Mouse (Mus musculus) bone marrow, adult 2 months (tissue): ENCODE measurements at regions not wholly inside any gene's neighbourhood (a gene's known extent, or its start where the extent isn't known, plus 50 kb on each side); places are given as distances from the start of the nearest gene placed in this dataset.
A peak's percentile ranks its signal among the peaks of the same experiment; 100 is the strongest.

ENCODE experiments used
- H3K27ac ChIP-seq: fragments of 200-500 bp; 2 replicates; pipeline ENCODE4 v1.5.1; 2012; ENCODE audit warnings: low read depth, mild to moderate bottlenecking, control low read depth, inconsistent platforms, low read length; ENCODE audit not compliant: control insufficient read depth, poor library complexity, insufficient read depth
- H3K4me1 ChIP-seq: fragments of 200-500 bp; 2 replicates; pipeline ENCODE4 v1.6.1; 2011; ENCODE audit warnings: low read length; ENCODE audit not compliant: control insufficient read depth, insufficient read depth
- H3K4me3 ChIP-seq: fragments of 200-500 bp; replicated peaks from 2 replicates; pipeline ENCODE3; 2011; ENCODE audit warnings: mild to moderate bottlenecking, low read depth, low read length, control low read depth; ENCODE audit not compliant: control insufficient read depth
- CTCF ChIP-seq: fragments of 200-500 bp; IDR thresholded peaks from 2 replicates; pipeline ENCODE4 v1.5.1; 2011; ENCODE audit warnings: low read length, control low read depth; ENCODE audit not compliant: control insufficient read depth, insufficient read depth
- POLR2A ChIP-seq: fragments of 200-500 bp; IDR thresholded peaks from 2 replicates; pipeline ENCODE4 v1.6.1; 2011; ENCODE audit warnings: low read depth, mild to moderate bottlenecking, control low read depth, low read length, borderline replicate concordance; ENCODE audit not compliant: control insufficient read depth
- WGBS: fragments of 180-500 bp; shearing (Covaris S2); methylation state at CpG from one replicate; pipeline ENCODE4 v1.1.7; 2018; 5-methylcytosine and 5-hydroxymethylcytosine counted together

DNA sequence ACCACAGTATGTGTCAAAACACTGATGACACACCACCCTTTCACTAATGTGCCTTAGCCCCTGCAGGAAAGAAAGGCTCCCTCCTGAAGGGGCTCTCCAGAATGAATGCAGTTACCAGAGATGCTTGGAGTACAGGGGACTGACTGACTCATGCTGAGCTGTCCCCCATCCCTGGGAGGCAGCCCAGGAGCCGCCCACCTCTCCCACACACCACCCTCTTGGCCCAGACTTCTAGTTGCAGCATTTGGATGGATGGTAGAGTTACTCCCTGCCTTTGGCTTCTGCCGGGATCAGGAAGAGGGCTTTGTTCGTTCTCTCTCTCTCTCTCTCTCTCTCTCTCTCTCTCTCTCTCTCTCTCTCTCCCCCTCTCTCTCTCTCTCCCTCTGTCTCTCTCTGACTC, 53.4 kb upstream of the Jun start:
- TF ChIP-seq POLR2A, result no peak
- TF ChIP-seq CTCF, result no peak
- 20% methylated on average over 3 of the region's 3 CpGs for WGBS
- no peak overlapping the region for H3K4me3 ChIP-seq
- H3K27ac ChIP-seq, result peak overlapping the region; percentile 34; the same call in 1 of the 2 replicates
- peaks cover 2% of the 10 kb centered on the region; the same call in 1 of the 2 replicates for H3K4me1 ChIP-seq

DNA sequence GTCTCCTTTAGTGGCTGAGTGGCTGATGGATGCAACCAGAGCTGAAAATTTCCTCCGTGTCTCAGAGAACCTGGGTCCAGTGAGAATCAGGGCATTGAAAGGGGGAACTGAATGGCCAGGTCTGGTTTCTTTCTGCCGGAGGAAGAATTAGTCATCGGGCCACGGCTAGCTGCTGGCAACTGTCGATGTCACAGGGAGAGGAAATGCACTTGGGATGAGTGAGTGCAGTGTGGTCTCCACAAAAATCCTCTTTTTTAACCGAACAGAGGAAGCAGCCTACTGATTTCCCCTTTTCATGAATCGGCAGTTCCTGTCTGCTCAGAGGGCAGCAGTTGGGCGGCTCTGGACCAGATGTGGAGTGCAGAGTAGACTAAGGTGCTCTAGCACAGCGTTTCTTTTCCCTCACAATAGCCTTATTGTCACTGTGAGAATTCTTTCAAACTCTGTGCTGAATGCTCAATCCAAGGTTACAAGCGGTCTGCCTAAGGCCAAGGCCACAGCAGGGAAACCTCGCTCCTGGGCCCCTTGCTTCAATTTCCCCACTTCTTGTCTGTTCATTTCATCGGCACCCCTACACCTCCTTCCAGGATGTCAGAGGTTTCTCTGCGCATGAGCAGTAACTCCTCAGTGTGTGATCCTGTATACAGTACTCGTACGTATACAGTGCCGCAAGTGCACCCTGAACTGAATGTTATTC, 54.1 kb upstream of the Jun start:
- 2% methylated on average over 16 of the region's 16 CpGs for WGBS
- Histone ChIP-seq H3K27ac (peak overlapping the region; percentile 34; the same call in 1 of the 2 replicates), H3K4me1 (peaks cover 2% of the 10 kb centered on the region; the same call in 1 of the 2 replicates), H3K4me3 (no peak overlapping the region)
- no peak for TF ChIP-seq POLR2A
- no peak for TF ChIP-seq CTCF

DNA sequence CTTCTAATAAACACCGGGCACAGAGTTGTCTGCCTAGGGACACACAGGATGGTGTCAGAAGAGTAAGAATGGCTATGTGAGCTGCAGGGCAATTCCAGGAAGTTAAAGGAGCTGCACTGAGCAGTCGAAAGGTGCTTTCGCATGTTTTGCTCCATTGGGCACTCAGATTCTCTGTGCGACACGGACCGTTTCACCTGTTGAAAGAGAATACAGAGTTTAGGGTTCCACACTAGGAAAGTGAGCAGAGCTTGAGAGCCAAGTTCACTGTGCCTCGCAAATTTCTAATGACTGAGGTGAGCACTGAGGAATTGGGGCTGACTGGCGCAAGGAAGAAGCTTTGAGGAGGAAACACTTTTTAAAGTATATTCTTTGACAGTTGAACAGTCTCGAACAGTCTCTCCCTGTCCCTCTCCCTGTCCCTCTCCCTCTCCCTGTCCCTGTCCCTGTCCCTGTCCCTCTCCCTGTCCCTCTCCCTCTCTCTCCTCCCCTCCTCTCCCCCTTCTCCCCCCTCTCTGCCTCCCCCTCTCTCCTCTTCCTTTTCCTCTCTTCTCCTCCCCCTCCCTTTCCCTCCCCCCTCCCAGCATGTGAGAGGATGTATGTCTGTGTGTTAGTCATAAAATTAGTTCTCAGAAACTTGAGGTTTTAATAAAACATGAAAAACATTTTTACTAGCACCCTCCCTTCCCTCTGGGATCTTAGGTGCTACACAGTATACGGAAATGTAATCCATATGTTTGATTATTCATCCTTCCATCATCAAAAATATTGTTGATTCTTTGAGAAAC, 55.1 kb upstream of the Jun start:
- Histone ChIP-seq H3K4me3 (no peak overlapping the region), H3K4me1 (peaks cover 2% of the 10 kb centered on the region; the same call in 1 of the 2 replicates), H3K27ac (no peak overlapping the region)
- TF ChIP-seq CTCF (no peak), POLR2A (no peak)
- WGBS, result 21% methylated on average over 10 of the region's 10 CpGs

DNA sequence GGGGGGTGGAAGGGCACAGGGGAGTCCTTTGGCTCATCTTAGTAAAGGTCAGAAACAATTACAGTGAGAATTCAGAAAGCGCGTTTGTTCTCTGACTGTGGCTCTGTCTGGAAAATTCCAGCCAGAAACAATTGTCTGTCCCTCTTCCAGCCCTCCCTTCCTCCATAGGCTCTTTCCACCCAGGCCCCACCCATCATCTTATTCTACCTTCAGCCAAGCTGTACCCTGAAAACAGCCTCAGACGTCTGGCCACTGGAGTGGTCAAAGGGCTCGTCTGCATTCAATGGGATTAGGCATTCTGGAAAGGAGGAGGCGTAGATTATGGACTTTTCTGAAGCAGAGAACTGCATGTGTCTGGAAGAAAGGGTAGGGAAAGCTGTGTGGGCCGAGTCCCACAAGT, 56.8 kb upstream of the Jun start:
- no peak overlapping the region for H3K27ac ChIP-seq
- H3K4me1 ChIP-seq, result peaks cover 2% of the 10 kb centered on the region; the same call in 1 of the 2 replicates
- 87% methylated on average over 6 of the region's 6 CpGs for WGBS
- TF ChIP-seq CTCF (no peak), POLR2A (no peak)
- no peak overlapping the region for H3K4me3 ChIP-seq

DNA sequence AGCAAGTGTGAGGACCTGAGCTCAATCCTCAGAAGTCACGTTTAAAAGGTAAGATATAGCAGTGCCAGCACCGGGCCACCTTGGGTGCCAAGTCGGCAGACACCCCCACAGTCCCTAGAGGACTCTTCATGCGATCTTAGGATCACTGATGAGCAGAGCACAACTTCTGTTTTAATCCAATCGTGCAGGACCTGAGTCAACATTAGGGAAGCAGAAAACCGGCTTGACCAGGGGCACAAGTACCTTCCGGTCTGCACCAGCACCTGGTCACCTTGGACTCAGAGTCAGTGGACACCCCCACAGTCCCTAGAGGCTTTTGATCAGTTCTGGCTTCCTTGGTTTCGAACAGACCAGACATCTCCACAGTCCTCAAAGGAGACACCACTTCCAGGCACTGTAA, 58.8 kb upstream of the Jun start:
- 92% methylated on average over 8 of the region's 8 CpGs for WGBS
- no peak for TF ChIP-seq CTCF
- TF ChIP-seq POLR2A, result no peak
- no peak overlapping the region for H3K27ac ChIP-seq

DNA sequence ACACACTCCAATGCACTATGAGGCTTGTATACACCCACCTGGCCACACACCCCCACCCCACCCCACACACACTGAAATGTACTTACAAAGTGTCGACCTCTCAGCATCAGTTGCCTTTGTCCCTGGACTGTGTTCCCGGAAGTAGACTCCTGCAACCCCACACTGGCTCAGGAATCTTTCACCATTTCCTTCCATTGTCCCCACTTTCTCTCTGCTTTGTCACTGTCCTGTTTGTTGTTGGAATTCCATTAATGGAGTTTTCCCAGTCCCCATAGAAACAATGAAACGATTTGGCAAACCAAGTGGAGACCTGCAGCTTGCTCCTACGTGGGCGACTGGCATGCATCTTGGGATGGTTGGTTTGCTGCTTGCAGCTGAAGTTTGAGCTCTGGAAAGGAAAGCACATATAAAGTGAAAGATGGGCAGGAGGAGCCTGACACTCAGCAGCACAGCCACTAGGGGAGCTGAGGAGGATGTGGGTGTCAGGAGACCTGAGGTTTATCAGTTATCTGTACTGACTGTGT, 65.2 kb upstream of the Jun start:
- no peak overlapping the region for H3K27ac ChIP-seq
- WGBS, result 74% methylated on average over 5 of the region's 5 CpGs
- peak; percentile 48; the same call in 1 of the 2 replicates for TF ChIP-seq CTCF
- TF ChIP-seq POLR2A, result no peak

More for the DNA sequence above, 58.8 kb upstream of the Jun start:
- Histone ChIP-seq H3K4me3 (no peak overlapping the region), H3K4me1 (peaks cover 2% of the 10 kb centered on the region; the same call in 1 of the 2 replicates)

DNA sequence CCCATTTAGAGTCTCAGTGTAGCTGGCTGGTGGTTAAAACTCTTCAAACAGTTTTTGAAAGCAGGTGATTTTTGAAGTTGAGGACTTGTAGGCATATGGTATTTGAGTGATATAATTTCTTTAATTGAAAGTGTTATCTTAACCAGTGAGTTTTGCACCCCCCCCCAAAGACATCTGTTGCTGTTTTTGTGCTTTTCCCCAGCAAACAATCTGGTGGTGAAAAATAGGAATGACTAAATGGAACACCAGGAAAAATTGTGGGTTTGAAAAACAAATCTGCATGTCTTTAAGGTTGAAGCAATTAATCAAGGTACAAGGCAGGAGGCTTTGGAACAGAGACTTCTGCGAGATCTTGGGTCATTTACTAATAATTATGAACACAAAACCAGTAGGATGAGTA, 68.9 kb upstream of the Jun start:
- 86% methylated on average over 1 of the region's 1 CpGs for WGBS
- Histone ChIP-seq H3K27ac (no peak overlapping the region), H3K4me1 (no peaks in the 10 kb centered on the region), H3K4me3 (no peak overlapping the region)
- TF ChIP-seq POLR2A (no peak), CTCF (no peak)

More for the DNA sequence above, 65.2 kb upstream of the Jun start:
- Histone ChIP-seq H3K4me1 (no peaks in the 10 kb centered on the region), H3K4me3 (no peak overlapping the region)

DNA sequence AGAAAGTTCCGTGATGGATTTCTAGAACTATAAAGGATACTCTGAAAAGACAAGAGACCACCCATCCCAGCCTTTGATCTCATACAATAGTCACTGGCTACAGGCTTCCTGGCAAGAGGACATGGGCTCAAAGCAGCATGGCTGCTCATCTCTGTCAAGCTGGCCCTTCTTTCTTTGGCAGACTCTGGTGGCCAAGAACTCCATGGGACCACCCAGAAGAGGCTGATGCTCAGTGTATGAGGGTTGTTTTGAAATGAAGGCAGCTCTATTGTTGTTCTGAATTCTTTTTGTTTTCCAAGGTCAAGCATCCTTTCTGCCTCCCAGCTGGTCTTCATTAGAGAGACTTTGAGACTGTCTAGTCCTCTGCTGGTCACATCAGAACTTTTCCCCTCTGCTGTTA, 73.3 kb upstream of the Jun start:
- H3K4me1 ChIP-seq, result no peaks in the 10 kb centered on the region
- no peak overlapping the region for H3K4me3 ChIP-seq
- H3K27ac ChIP-seq, result no peak overlapping the region
- WGBS, result 92% methylated on average over 1 of the region's 1 CpGs
- TF ChIP-seq POLR2A (no peak), CTCF (no peak)

DNA sequence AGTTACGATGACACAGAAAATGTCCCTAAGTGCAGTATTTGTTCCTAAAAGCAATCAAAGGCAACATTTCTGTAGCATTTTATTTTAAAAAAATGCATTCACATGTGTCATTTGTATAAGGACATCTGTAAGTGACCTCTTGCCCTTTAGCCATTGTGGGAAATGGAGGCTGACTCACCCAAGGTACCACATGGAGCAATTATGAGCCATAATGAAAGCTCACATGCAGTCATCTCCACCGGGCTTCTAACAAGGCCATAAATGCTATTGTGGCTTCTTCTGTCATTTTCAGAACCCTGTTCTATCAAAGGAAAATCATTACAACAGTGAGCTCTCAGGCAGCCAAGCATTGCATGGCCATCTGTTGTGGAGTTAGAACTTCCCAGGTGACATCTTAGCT, 75.9 kb upstream of the Jun start:
- Histone ChIP-seq H3K4me1 (no peaks in the 10 kb centered on the region), H3K4me3 (no peak overlapping the region), H3K27ac (no peak overlapping the region)
- WGBS, result 83% methylated on average over 2 of the region's 2 CpGs
- TF ChIP-seq POLR2A, result no peak
- TF ChIP-seq CTCF, result no peak
